Mouse (Mus musculus) MEL (cell line): Measurements from ENCODE around the gene Tfpi. TPM values are rescaled to one million over a fixed set of nuclear protein-coding genes. Genes with fewer than 3 reads are reported as not detected.

Experiments used
- DNase-seq: peaks from one replicate; pipeline ENCODE4 v3.0.0; 2011; ENCODE audit warnings: low read depth, low spot score
- H3K27ac ChIP-seq: 2 replicates; pipeline ENCODE4 v1.5.1; 2012; ENCODE audit warnings: low read depth, mild to moderate bottlenecking, control low read depth, low read length, moderate library complexity; ENCODE audit not compliant: control insufficient read depth
- H3K27me3 ChIP-seq, 2 experiments: fragments of 150-350 bp in 1 of 2; sonication (generic) in 1 of 2; 2 replicates each; pipeline ENCODE4 v1.6.1; 2012; ENCODE audit warnings: low read length in 2 of 2, mild to moderate bottlenecking in 2 of 2, improper control_type of control experiment in 1 of 2, moderate library complexity in 1 of 2; ENCODE audit not compliant: insufficient read depth in 2 of 2, control insufficient read depth in 1 of 2
- H3K36me3 ChIP-seq, 2 experiments: 2 replicates each; pipeline ENCODE4 v1.6.1; 2012 to 2014; ENCODE audit warnings: low read length in 2 of 2, improper control_type of control experiment in 1 of 2, inconsistent platforms in 1 of 2, mild to moderate bottlenecking in 1 of 2; ENCODE audit not compliant: insufficient read depth in 2 of 2, control insufficient read depth in 1 of 2
- H3K4me1 ChIP-seq, 2 experiments: fragments of 150-350 bp in 1 of 2; sonication (generic) in 1 of 2; 2 replicates each; pipeline ENCODE4 v1.6.1; 2012; ENCODE audit warnings: low read length in 2 of 2, improper control_type of control experiment in 1 of 2, mild to moderate bottlenecking in 1 of 2; ENCODE audit not compliant: insufficient read depth in 2 of 2, control insufficient read depth in 1 of 2
- H3K4me3 ChIP-seq, 2 experiments: fragments of 150-350 bp in 1 of 2; sonication (generic) in 1 of 2; 2 replicates each; pipeline ENCODE4 v1.5.1; 2012; ENCODE audit warnings: low read depth in 2 of 2, low read length in 2 of 2, mild to moderate bottlenecking in 2 of 2, moderate library complexity in 2 of 2, control low read depth in 1 of 2, improper control_type of control experiment in 1 of 2; ENCODE audit not compliant: control insufficient read depth in 1 of 2, insufficient read depth in 1 of 2
- H3K79me2 ChIP-seq: 2 replicates; pipeline ENCODE4 v1.6.1; 2012; ENCODE audit warnings: mild to moderate bottlenecking, low read length, moderate library complexity; ENCODE audit not compliant: control insufficient read depth, poor library complexity, insufficient read depth
- H3K9ac ChIP-seq: 2 replicates; pipeline ENCODE4 v1.6.1; 2012; ENCODE audit warnings: low read depth, mild to moderate bottlenecking, control low read depth, low read length, moderate library complexity; ENCODE audit not compliant: control insufficient read depth, poor library complexity, severe bottlenecking
- H3K9me3 ChIP-seq: fragments of 150-350 bp; sonication (generic); replicated peaks from 2 replicates; pipeline ENCODE4 v1.6.1; 2012; ENCODE audit warnings: mild to moderate bottlenecking, low read length, improper control_type of control experiment, moderate library complexity; ENCODE audit not compliant: insufficient read depth
- CHD2 ChIP-seq: IDR thresholded peaks from 2 replicates; pipeline ENCODE4 v1.6.1; 2011; ENCODE audit warnings: low read length, improper control_type of control experiment
- E2F4 ChIP-seq: IDR thresholded peaks from 2 replicates; pipeline ENCODE4 v1.6.1; 2011; ENCODE audit warnings: low read depth, low read length, improper control_type of control experiment, borderline replicate concordance
- ELF1 ChIP-seq: IDR thresholded peaks from 2 replicates; pipeline ENCODE4 v1.6.1; 2014; ENCODE audit warnings: low read depth, mild to moderate bottlenecking, inconsistent platforms, low read length, improper control_type of control experiment, moderate library complexity
- EP300 ChIP-seq, 2 experiments: IDR thresholded peaks; 2 replicates each; pipeline ENCODE4 v1.6.1; 2011; ENCODE audit warnings: improper control_type of control experiment in 2 of 2, low read length in 2 of 2, low read depth in 1 of 2, mild to moderate bottlenecking in 1 of 2
- ETS1 ChIP-seq: IDR thresholded peaks from 2 replicates; pipeline ENCODE4 v1.6.1; 2012; ENCODE audit warnings: low read depth, mild to moderate bottlenecking, inconsistent platforms, low read length, improper control_type of control experiment, moderate library complexity
- GABPA ChIP-seq: IDR thresholded peaks from 2 replicates; pipeline ENCODE4 v1.6.1; 2012; ENCODE audit warnings: low read depth, mild to moderate bottlenecking, inconsistent platforms, low read length, improper control_type of control experiment, moderate library complexity
- GATA1 ChIP-seq: IDR thresholded peaks from 2 replicates; pipeline ENCODE4 v1.6.1; 2011; ENCODE audit warnings: low read depth, low read length, improper control_type of control experiment
- MAX ChIP-seq: IDR thresholded peaks from 2 replicates; pipeline ENCODE4 v1.6.1; 2011; ENCODE audit warnings: low read length, improper control_type of control experiment
- MAZ ChIP-seq: IDR thresholded peaks from 2 replicates; pipeline ENCODE4 v1.6.1; 2012; ENCODE audit warnings: low read depth, mild to moderate bottlenecking, inconsistent platforms, low read length, improper control_type of control experiment
- MYB ChIP-seq: IDR thresholded peaks from 2 replicates; pipeline ENCODE4 v1.6.1; 2011; ENCODE audit warnings: mild to moderate bottlenecking, low read depth, low read length, improper control_type of control experiment
- NRF1 ChIP-seq: IDR thresholded peaks from 2 replicates; pipeline ENCODE4 v1.6.1; 2014; ENCODE audit warnings: low read depth, mild to moderate bottlenecking, inconsistent platforms, low read length, improper control_type of control experiment, moderate library complexity; ENCODE audit not compliant: poor library complexity, insufficient read depth, severe bottlenecking
- RAD21 ChIP-seq: IDR thresholded peaks from 2 replicates; pipeline ENCODE4 v1.6.1; 2011; ENCODE audit warnings: mild to moderate bottlenecking, low read depth, low read length, improper control_type of control experiment
- SIN3A ChIP-seq: IDR thresholded peaks from 2 replicates; pipeline ENCODE4 v1.6.1; 2012; ENCODE audit warnings: low read length, improper control_type of control experiment, inconsistent platforms
- SMC3 ChIP-seq: IDR thresholded peaks from 2 replicates; pipeline ENCODE4 v1.6.1; 2011; ENCODE audit warnings: low read depth, low read length, improper control_type of control experiment
- TCF12 ChIP-seq: IDR thresholded peaks from 2 replicates; pipeline ENCODE4 v1.6.1; 2014; ENCODE audit warnings: low read depth, mild to moderate bottlenecking, inconsistent platforms, low read length, improper control_type of control experiment, moderate library complexity
- ZMIZ1 ChIP-seq: IDR thresholded peaks from 2 replicates; pipeline ENCODE4 v1.6.1; 2012; ENCODE audit warnings: low read depth, mild to moderate bottlenecking, inconsistent platforms, low read length, improper control_type of control experiment, moderate library complexity
- polyA plus RNA-seq, 2 experiments: library from polyadenylated mRNA; stranded (reverse) in 1 of 2; unstranded in 1 of 2; fragments of >175 nt in 1 of 2; fragments of >200 nt in 1 of 2; gene quantifications; 2 replicates each; pipeline versions ENCODE4 v1.2.1 to v1.2.4; 2012; ENCODE audit warnings: low replicate concordance in 2 of 2, low read depth in 1 of 2; ENCODE audit not compliant: insufficient read length in 2 of 2, insufficient read depth in 1 of 2, missing spikeins in 1 of 2
- total RNA-seq: library from RNA; depleted of rRNA; stranded (reverse); fragments of 300-350 nt; gene quantifications from 2 replicates; pipeline ENCODE4 v1.2.3, GENCODE M21; 2012

The Tfpi gene
- total and polyA plus RNA-seq, 3 experiments, result 1.1 to 2.5 TPM; not detected in 1

- Histone ChIP-seq H3K27me3 (peaks cover 5 to 22% of the 10 kb centered on the region in 2 experiments), H3K9me3 (no peaks in the 10 kb centered on the region), H3K4me1 (no peaks in the 10 kb centered on the region), H3K79me2 (no peaks in the 10 kb centered on the region), H3K9ac (no peak overlapping the region), H3K4me3 (no peak overlapping the region), H3K27ac (no peak overlapping the region), H3K36me3 (no peaks in the 10 kb centered on the region)
- TF ChIP-seq EP300 (IDR thresholded peaks at IDR 0.05; ENCODE audit: low read depth in 1 of 2, low read length in 2 of 2), result no peak
- no peak for TF ChIP-seq TCF12
- no peak for TF ChIP-seq MAX
- TF ChIP-seq ZMIZ1, result no peak
- TF ChIP-seq ELF1, result no peak
- TF ChIP-seq RAD21, result no peak
- no peak for DNase-seq
Measured at GRCm38 (mm10) chr2:84416501-84416900, 60.1 kb downstream of the Tfpi start.

- Histone ChIP-seq H3K27ac (no peak overlapping the region), H3K4me1 (no peaks in the 10 kb centered on the region), H3K79me2 (no peaks in the 10 kb centered on the region), H3K36me3 (no peaks in the 10 kb centered on the region), H3K9me3 (no peaks in the 10 kb centered on the region), H3K9ac (no peak overlapping the region), H3K27me3 (peaks cover 4% of the 10 kb centered on the region in 2 experiments; a peak in 3 of 4 replicates), H3K4me3 (no peak overlapping the region)
- no peak for DNase-seq
- TF ChIP-seq EP300 (IDR thresholded peaks at IDR 0.05; ENCODE audit: low read depth in 1 of 2, low read length in 2 of 2), result no peak
- TF ChIP-seq MYB, result no peak
- TF ChIP-seq ETS1, result no peak
- no peak for TF ChIP-seq GABPA
- no peak for TF ChIP-seq NRF1
- no peak for TF ChIP-seq RAD21
- no peak for TF ChIP-seq SIN3A
- no peak for TF ChIP-seq ZMIZ1
- no peak for TF ChIP-seq CHD2
- TF ChIP-seq E2F4, result no peak
- no peak for TF ChIP-seq GATA1
- TF ChIP-seq SMC3, result no peak
- TF ChIP-seq MAZ, result no peak
Measured at GRCm38 (mm10) chr2:84409796-84410592, 66.6 kb downstream of the Tfpi start.
